ENCODE assay signal across 1 mouse cellular context in genomic region chr5:130041262-130041661, GRCm38 (mm10).
TF ChIP-seq lines count a peak whose summit lies in the region.

No protein-coding gene starts in this region.

TF ChIP-seq in MEL, 35 proteins besides CTCF, POLR2A, EP300 and RAD21:
- TF ChIP-seq MEF2A (IDR thresholded peaks at IDR 0.05; ENCODE audit: extremely low read depth, insufficient replicate concordance, low read depth, low read length, poor library complexity, severe bottlenecking) (no peak), MAFK (IDR thresholded peaks at IDR 0.05; ENCODE audit: borderline replicate concordance, low read depth, low read length) (peak; percentile 98)
TF ChIP-seq in MEL: peak in this region for 1.
